Mouse (Mus musculus) neural tube, embryonic 12.5 days (tissue): ENCODE results near the gene Stpg1. TPM values are rescaled to one million over a fixed set of nuclear protein-coding genes. Genes with fewer than 3 reads are reported as not detected.

Experiments
- ATAC-seq: fragments of 200-750 bp; cut with Nextera tagmentation; 2 replicates; pipeline ENCODE4 v1.8.0; 2017; ENCODE audit warnings: low read depth, mild to moderate bottlenecking, moderate TSS enrichment, moderate library complexity; ENCODE audit not compliant: low FRiP score
- H3K27ac ChIP-seq: fragments of 300-500 bp; sonication (generic); 2 replicates; pipeline ENCODE4 v1.5.1; 2016
- H3K27me3 ChIP-seq: fragments of 300-500 bp; sonication (generic); replicated peaks from 2 replicates; pipeline ENCODE4 v1.6.1; 2016; ENCODE audit warnings: mild to moderate bottlenecking
- H3K36me3 ChIP-seq: fragments of 300-500 bp; sonication (generic); 2 replicates; pipeline ENCODE4 v1.6.1; 2016; ENCODE audit warnings: mild to moderate bottlenecking
- H3K4me1 ChIP-seq: fragments of 300-500 bp; sonication (generic); 2 replicates; pipeline ENCODE4 v1.6.1; 2016
- H3K4me2 ChIP-seq: fragments of 300-500 bp; sonication (generic); replicated peaks from 2 replicates; pipeline ENCODE4 v1.6.1; 2016; ENCODE audit warnings: mild to moderate bottlenecking
- H3K4me3 ChIP-seq: fragments of 300-500 bp; sonication (generic); 2 replicates; pipeline ENCODE4 v1.5.1; 2016
- H3K9ac ChIP-seq: fragments of 300-500 bp; sonication (generic); 2 replicates; pipeline ENCODE4 v1.6.1; 2016; ENCODE audit warnings: mild to moderate bottlenecking
- H3K9me3 ChIP-seq: fragments of 300-500 bp; sonication (generic); 2 replicates; pipeline ENCODE4 v1.6.1; 2016; ENCODE audit warnings: mild to moderate bottlenecking
- WGBS: fragments of 180-500 bp; shearing (Covaris S2); methylation state at CpG from one replicate; pipeline ENCODE4 v1.1.7; 2016; 5-methylcytosine and 5-hydroxymethylcytosine counted together
- polyA plus RNA-seq: library from polyadenylated mRNA; unstranded; fragments of >200 nt; fragmentation: Nextera tagmentation; extraction: Ambion mirVana; gene quantifications from 2 replicates; pipeline ENCODE4 v1.2.1, GENCODE M21; 2016

The Stpg1 gene
- polyA plus RNA-seq = 0.41 TPM in 1 of 2 replicates, not detected in the other

DNA sequence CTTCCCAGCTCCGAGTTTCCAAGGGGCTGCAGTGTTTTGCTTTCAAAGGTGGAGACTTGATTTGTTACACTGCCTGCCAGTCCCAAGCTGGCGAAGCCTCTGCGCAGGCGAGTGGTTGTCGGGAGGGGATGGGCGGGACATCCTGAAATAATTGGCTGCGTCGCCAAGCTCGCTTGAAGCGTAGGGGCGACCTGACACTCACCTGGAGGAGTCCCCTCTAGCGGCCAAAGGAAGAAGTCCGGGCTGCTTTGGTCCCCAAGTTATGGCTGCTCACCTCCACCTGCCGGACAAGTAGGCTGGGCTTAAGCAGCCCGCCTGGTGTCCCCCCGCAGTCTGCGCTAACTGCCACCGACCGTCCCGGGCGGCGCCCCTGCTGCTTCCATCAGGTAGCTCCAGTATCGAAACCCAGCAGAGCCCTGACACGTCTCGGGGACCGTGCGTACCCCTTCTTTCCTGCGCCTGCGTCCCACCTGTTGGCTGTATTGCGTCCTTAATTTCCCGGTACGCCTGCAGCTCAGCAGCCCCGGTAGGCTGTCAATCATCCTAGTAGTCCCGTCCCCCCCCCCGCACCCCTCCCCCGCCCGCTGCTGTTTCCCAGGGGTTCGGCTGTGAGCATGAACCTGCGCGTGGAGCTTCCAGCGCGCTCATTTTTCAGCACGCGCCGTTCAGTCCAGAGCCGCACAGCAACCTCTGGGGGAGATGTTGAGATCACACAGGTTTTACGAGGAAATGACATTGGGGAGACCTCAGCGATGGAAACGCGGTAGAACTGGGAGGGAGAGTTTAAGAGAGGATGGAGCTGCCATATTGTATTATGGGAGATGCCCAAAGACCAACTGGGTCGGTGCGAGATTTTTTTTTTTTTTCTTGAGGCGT, at the start of gene Stpg1, which contains the start of gene Nipal3:
Stpg1 (plus strand) TSS at position 270 of the 876 bp plus-strand sequence.
Nipal3 (minus strand) TSS at position 518 of the 876 bp plus-strand sequence.
- no peaks in the 10 kb centered on the region for H3K36me3 ChIP-seq
- no peaks in the 10 kb centered on the region for H3K9me3 ChIP-seq
- under 1% methylated on average over 53 of the region's 53 CpGs for WGBS
- H3K4me3 ChIP-seq = peak within 1 kb of the TSS; percentile 68
- no peaks in the 10 kb centered on the region for H3K27me3 ChIP-seq
- H3K27ac ChIP-seq = no peak within 1 kb of the TSS
- H3K9ac ChIP-seq = peak within 1 kb of the TSS; percentile 49
- H3K4me1 ChIP-seq = peaks cover 16% of the 10 kb centered on the region
- peak within 1 kb of the TSS; percentile 99 for H3K4me2 ChIP-seq
- peak; percentile 93 for ATAC-seq

DNA sequence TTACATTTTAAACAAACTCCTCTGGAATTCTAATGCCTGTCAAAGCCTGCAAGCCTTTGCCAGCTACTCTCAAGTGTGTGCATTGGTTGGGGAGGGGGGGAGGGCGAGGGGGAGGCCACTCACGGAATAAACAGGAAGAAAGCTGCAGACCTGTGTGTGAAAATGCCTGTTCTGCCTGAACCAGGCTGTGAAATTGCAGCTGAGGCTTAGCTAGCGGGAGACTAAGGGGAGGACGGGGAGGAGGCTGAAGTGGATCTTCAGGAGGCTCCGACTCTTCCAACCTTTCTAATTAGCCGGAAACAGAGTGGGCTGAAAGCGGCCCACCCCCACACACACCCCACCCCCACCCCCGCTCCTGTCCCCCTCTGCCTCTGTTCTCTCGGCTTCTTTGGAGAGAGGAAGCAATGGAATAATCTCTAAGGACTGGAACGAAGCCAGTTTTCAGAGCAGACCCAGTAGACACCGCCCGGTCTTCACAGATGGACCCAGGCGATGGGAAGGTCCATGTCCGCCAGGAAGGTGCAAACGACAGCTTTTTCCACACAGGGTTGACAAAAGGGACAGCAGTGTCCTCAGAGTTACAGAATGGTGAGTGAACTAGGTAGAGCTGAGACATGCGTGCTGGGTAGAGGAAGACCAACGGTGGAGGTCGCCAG, 43.1 kb upstream of the Stpg1 start:
- no peak for ATAC-seq
- Histone ChIP-seq H3K27ac (no peak overlapping the region), H3K9me3 (no peaks in the 10 kb centered on the region), H3K27me3 (no peaks in the 10 kb centered on the region), H3K9ac (no peak overlapping the region), H3K4me1 (0 out of 2 replicates have a peak, but pooled peaks cover 3% of the 10 kb centered on the region), H3K36me3 (no peaks in the 10 kb centered on the region), H3K4me2 (no peak overlapping the region), H3K4me3 (no peak overlapping the region)
- 59% methylated on average over 18 of the region's 18 CpGs for WGBS

DNA sequence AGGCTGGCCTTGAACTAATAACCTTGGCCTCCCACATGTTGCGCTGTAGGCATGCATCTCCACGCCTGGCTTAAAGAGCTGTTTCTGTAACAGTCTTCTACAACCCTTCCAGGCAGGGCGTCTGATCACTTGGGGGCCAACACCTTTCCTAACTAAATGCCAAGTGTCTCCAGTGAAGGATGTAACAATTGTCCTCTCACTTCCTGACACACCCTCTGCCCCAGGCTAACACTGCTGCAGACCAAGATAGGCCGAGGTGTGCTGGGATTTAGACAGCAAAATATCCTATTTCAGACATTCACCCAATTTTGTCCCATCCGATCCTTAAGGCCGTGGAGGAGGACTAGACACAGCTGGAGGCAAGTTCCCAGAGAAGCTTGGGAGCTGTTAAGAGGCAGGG, 41.4 kb upstream of the Stpg1 start:
- H3K27ac ChIP-seq = no peak overlapping the region
- H3K9ac ChIP-seq = no peak overlapping the region
- H3K4me1 ChIP-seq = 0 out of 2 replicates have a peak, but pooled peaks cover 3% of the 10 kb centered on the region
- WGBS = 29% methylated on average over 6 of the region's 6 CpGs
- H3K4me3 ChIP-seq = no peak overlapping the region
- H3K36me3 ChIP-seq = no peaks in the 10 kb centered on the region
- ATAC-seq = no peak
- H3K27me3 ChIP-seq = no peaks in the 10 kb centered on the region
- no peaks in the 10 kb centered on the region for H3K9me3 ChIP-seq
- no peak overlapping the region for H3K4me2 ChIP-seq

DNA sequence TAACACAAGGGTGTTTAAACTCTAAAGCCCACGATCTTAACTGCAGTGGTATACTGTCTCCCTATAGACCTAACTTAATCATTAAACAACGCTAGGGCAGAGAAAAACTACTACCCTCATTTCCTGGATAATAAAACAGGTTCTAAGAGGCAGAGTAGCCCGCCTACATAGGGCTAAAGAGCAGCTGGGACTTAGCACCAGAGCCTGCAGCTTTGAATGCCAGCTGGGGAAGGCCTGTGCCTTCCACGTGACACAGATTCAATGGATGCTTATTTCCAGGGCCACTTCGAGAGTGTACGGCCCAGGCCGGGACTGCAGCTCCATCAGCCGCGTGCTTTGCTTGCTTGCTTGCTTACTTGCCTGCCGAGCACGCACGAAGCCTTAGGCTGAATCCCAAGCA, 41.0 kb upstream of the Stpg1 start:
- no peak for ATAC-seq
- H3K9ac ChIP-seq = 0 out of 2 replicates have a peak overlapping the region, but pooled peaks have one; percentile 10
- no peaks in the 10 kb centered on the region for H3K36me3 ChIP-seq
- H3K4me2 ChIP-seq = no peak overlapping the region
- H3K4me3 ChIP-seq = no peak overlapping the region
- WGBS = 28% methylated on average over 12 of the region's 12 CpGs
- no peaks in the 10 kb centered on the region for H3K9me3 ChIP-seq
- H3K27me3 ChIP-seq = no peaks in the 10 kb centered on the region
- no peak overlapping the region for H3K27ac ChIP-seq
- 0 out of 2 replicates have a peak, but pooled peaks cover 3% of the 10 kb centered on the region for H3K4me1 ChIP-seq

DNA sequence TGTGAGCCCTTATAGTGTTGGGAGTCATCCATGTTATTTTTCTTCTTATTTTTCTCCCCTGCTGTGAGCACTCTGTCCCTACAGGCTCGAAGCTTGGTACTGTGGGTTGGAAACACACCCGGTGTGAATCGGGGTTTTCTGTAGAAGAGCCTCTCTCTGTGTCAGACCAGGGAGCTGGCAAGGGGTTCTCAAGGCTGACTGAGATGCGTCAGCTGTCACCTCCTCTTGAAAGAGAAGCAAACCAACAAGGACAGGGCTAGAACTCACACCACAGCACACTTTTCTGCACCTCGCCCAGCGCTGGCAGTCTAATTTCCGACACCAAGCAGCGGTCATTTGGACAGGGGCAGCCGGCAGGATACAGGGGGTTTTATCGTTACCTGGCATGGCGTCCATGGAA, 31.2 kb upstream of the Stpg1 start:
- no peaks in the 10 kb centered on the region for H3K36me3 ChIP-seq
- no peak for ATAC-seq
- 94% methylated on average over 11 of the region's 11 CpGs for WGBS

DNA sequence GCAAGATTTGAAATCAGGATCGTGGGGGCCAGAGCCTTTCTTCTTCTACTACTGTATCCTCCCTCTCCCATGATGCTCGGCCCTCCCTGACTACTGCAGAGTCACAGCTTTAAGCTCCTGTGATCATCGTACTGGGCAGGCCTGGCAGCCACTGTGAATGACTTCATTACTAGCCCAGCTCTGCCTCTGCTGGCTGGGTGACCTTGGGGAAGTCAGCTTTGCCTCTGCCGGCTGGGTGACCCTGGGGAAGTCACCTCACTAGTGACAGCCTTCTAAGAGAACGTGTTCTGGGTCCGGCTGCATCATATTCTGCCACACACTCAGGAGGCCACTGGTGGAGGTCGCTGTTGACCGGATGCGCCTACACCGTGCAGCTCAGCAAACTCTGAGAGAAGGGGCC, 16.7 kb upstream of the Stpg1 start:
- Histone ChIP-seq H3K27me3 (no peaks in the 10 kb centered on the region), H3K9ac (no peak overlapping the region), H3K4me1 (no peaks in the 10 kb centered on the region), H3K4me3 (no peak overlapping the region), H3K36me3 (0 out of 2 replicates have a peak, but pooled peaks cover 3% of the 10 kb centered on the region), H3K9me3 (no peaks in the 10 kb centered on the region), H3K4me2 (no peak overlapping the region), H3K27ac (no peak overlapping the region)
- no peak for ATAC-seq
- WGBS = 86% methylated on average over 10 of the region's 10 CpGs

More for the DNA sequence above, 31.2 kb upstream of the Stpg1 start:
- Histone ChIP-seq H3K4me1 (no peaks in the 10 kb centered on the region), H3K9ac (no peak overlapping the region), H3K4me3 (no peak overlapping the region), H3K27ac (no peak overlapping the region), H3K27me3 (no peaks in the 10 kb centered on the region), H3K9me3 (no peaks in the 10 kb centered on the region), H3K4me2 (no peak overlapping the region)

DNA sequence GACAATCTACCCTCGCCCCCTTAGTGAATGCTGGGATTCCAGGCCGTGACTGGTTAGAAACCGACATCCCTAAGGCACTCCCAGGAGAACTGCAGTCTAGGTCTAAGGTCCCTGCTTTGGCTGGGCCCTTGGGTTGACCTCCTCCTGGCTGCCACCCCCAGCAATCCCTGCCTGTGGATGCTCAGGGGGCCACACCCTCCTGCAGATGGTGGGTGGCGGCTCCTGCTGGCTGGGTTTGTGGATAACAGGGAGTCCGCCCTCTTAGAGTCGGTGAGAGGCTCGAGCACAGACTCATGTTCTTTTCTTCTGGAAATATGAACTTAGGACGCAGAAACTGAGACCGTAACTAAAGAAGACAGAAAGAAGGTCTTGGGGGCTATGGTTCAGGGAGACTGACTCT, 14.2 kb upstream of the Stpg1 start:
- H3K9me3 ChIP-seq = no peaks in the 10 kb centered on the region
- no peak for ATAC-seq
- no peak overlapping the region for H3K4me3 ChIP-seq
- no peak overlapping the region for H3K27ac ChIP-seq
- no peaks in the 10 kb centered on the region for H3K4me1 ChIP-seq
- H3K9ac ChIP-seq = no peak overlapping the region
- H3K36me3 ChIP-seq = no peaks in the 10 kb centered on the region
- no peaks in the 10 kb centered on the region for H3K27me3 ChIP-seq
- H3K4me2 ChIP-seq = no peak overlapping the region
- 81% methylated on average over 9 of the region's 9 CpGs for WGBS

DNA sequence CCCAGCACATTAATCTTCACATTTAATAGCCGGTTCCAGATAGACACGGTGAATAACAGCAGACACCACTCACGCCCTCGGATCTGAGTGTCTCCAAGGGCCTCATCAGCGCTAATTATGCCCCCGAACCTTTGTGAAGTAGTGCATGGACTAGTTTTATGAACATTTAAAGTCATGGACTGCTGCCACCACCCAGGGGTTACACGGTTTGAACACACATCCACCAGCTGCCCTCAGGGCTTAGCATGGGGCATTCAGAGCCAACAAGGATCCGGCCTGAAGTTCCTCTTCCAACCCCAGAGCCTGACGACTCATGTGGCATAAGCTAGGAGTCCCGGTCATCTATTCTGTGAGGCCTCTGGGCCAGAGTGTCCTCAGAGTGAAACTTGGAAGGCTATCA, 9.5 kb upstream of the Stpg1 start:
- Histone ChIP-seq H3K9ac (no peak overlapping the region), H3K4me3 (no peak overlapping the region), H3K4me1 (no peaks in the 10 kb centered on the region), H3K27me3 (no peaks in the 10 kb centered on the region), H3K27ac (no peak overlapping the region), H3K9me3 (no peaks in the 10 kb centered on the region), H3K4me2 (no peak overlapping the region), H3K36me3 (peaks cover 3% of the 10 kb centered on the region; the same call in 1 of the 2 replicates)
- no peak for ATAC-seq
- 57% methylated on average over 10 of the region's 10 CpGs for WGBS

DNA sequence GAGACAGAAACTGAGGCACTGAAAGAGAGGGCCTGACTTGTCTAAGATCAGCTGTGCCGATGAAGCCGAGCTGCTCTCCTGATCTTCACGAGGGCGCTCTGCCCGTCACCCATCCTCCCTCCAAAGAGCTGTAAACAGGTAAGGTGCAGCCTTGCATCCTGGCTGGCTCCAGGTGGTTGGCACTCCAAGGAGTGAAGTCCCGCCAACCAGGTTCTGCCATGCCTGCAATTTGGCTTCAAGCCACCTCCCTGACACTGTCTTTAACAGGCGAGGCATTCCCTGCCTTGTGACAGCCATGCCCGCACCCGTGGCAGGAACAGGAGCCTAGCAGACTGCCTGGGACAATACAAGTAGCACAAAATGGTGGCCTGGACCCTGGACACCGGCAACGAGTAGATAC, 8.2 kb upstream of the Stpg1 start:
- no peak overlapping the region for H3K27ac ChIP-seq
- H3K4me3 ChIP-seq = no peak overlapping the region
- H3K9me3 ChIP-seq = no peaks in the 10 kb centered on the region
- peaks cover 3% of the 10 kb centered on the region; the same call in 1 of the 2 replicates for H3K36me3 ChIP-seq
- H3K4me2 ChIP-seq = no peak overlapping the region
- 91% methylated on average over 11 of the region's 11 CpGs for WGBS
- no peaks in the 10 kb centered on the region for H3K27me3 ChIP-seq
- H3K9ac ChIP-seq = no peak overlapping the region
- no peak for ATAC-seq
- no peaks in the 10 kb centered on the region for H3K4me1 ChIP-seq

DNA sequence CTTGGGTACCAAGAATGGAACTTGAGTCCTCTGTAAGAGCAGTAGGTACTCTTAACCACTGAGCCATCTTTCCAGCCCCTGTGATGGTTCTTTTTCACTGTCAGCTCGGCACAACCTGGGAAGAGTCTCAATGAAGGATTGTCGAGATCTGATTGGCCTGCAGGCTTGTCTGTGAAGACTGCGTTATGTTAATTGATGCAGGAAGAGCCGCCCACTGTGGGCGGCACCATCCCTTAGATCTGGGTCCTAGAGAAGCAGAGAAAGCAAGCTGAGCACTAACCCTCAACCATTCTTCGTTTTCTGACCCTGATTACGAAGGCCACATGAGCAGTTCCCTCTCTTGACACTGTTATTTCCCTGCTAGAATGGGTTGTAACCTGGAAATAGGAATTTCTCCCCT, 5.3 kb upstream of the Stpg1 start:
- H3K9me3 ChIP-seq = no peaks in the 10 kb centered on the region
- H3K4me3 ChIP-seq = no peak overlapping the region
- H3K4me2 ChIP-seq = no peak overlapping the region
- no peak overlapping the region for H3K9ac ChIP-seq
- H3K27ac ChIP-seq = no peak overlapping the region
- peaks cover 3% of the 10 kb centered on the region; the same call in 1 of the 2 replicates for H3K36me3 ChIP-seq
- no peaks in the 10 kb centered on the region for H3K27me3 ChIP-seq
- peaks cover 8% of the 10 kb centered on the region for H3K4me1 ChIP-seq
- no peak for ATAC-seq
- WGBS = 92% methylated on average over 7 of the region's 7 CpGs

DNA sequence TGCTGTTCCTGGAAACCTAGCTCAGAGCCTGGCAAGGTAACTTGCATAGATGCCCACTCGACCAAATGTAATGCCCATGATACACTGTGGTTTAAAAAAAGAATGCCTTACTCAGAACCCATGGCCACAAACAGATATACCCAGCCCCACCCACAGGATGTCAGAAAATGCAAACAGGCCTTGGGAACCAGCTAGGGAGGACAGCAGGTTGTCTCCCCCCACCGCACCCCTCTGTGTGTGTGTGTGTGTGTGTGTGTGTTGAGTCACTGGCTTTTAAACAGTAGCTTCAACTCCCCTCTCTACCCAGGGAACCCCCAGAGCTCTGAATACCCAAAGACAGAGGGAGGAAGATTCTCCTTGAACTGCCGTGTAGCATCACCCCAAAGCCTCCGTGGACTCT, 1.3 kb upstream of the Stpg1 start:
- Histone ChIP-seq H3K36me3 (peaks cover 3% of the 10 kb centered on the region; the same call in 1 of the 2 replicates), H3K4me2 (peak overlapping the region; percentile 99), H3K4me1 (peaks cover 16% of the 10 kb centered on the region), H3K27ac (no peak overlapping the region), H3K9me3 (no peaks in the 10 kb centered on the region), H3K27me3 (no peaks in the 10 kb centered on the region), H3K4me3 (peak overlapping the region; percentile 68; the same call in 1 of the 2 replicates), H3K9ac (no peak overlapping the region)
- ATAC-seq = no peak
- WGBS = 51% methylated on average over 4 of the region's 4 CpGs
